8 mouse cellular contexts compared by ENCODE assay signal in genomic region chr5:121386120-121386909, GRCm38 (mm10). TPM values are rescaled to one million over a fixed set of nuclear protein-coding genes. Genes with fewer than 3 reads are reported as not detected.
DNase-seq lines count a peak whose midpoint lies in the region; ATAC-seq and TF ChIP-seq lines count a peak whose summit lies in the region.

No protein-coding gene starts in this region.

- TF ChIP-seq POLR2A in cerebellum, adult 2 months (IDR thresholded peaks at IDR 0.05; ENCODE audit: borderline replicate concordance, insufficient read depth, low read length), result no peak
- TF ChIP-seq POLR2A in small intestine, adult 2 months (IDR thresholded peaks at IDR 0.05; ENCODE audit: low read depth, low read length), result no peak

- 0 out of 2 replicates have a peak, but pooled peaks have one; percentile 17 for ATAC-seq in granulocyte monocyte progenitor cell, adult 5-6 weeks (replicated peaks; ENCODE audit: poor library complexity, severe bottlenecking)
- ATAC-seq in liver, embryonic 12.5 days, result no peak

- no peak overlapping the region for H3K27ac ChIP-seq in cerebellum, adult 2 months (ENCODE audit: insufficient read depth, low read length)
- peak overlapping the region; percentile 89 for H3K27ac ChIP-seq in liver, embryonic 12.5 days
- H3K27ac ChIP-seq in small intestine, adult 2 months (ENCODE audit: insufficient read depth, low read depth, low read length), result peak overlapping the region; percentile 11

- peak overlapping the region; percentile 93 for H3K4me2 ChIP-seq in liver, embryonic 12.5 days

- no peak for TF ChIP-seq CTCF in cerebellum, adult 2 months (IDR thresholded peaks at IDR 0.05; ENCODE audit: borderline replicate concordance, insufficient read depth, low read depth, low read length)
- TF ChIP-seq CTCF in E14TG2a.4 (conservative IDR thresholded peaks at IDR 0.05; ENCODE audit: low read length), result no peak
- no peak for TF ChIP-seq CTCF in small intestine, adult 2 months (IDR thresholded peaks at IDR 0.05; ENCODE audit: extremely low read depth, insufficient read length, insufficient replicate concordance, low read depth, low read length)

- H3K9me3 ChIP-seq in E14TG2a.4 (ENCODE audit: low read length), result no peaks in the 10 kb centered on the region
- no peaks in the 10 kb centered on the region for H3K9me3 ChIP-seq in liver, embryonic 12.5 days (replicated peaks)

- H3K9ac ChIP-seq in liver, embryonic 12.5 days, result peak overlapping the region; percentile 83; the same call in 1 of the 2 replicates

- peaks cover 16% of the 10 kb centered on the region for H3K4me1 ChIP-seq in cerebellum, adult 2 months (ENCODE audit: control insufficient read depth, insufficient read depth, low read length)
- peaks cover 31% of the 10 kb centered on the region for H3K4me1 ChIP-seq in E14TG2a.4 (replicated peaks; ENCODE audit: low read depth, low read length)
- H3K4me1 ChIP-seq in liver, embryonic 12.5 days, result peaks cover 44% of the 10 kb centered on the region
- H3K4me1 ChIP-seq in small intestine, adult 2 months (ENCODE audit: control insufficient read depth, insufficient read depth, insufficient read length, low read length), result peaks cover 6% of the 10 kb centered on the region; the same call in 1 of the 2 replicates

- no peaks in the 10 kb centered on the region for H3K27me3 ChIP-seq in cerebellum, adult 2 months (ENCODE audit: control insufficient read depth, insufficient read depth, low read length)
- H3K27me3 ChIP-seq in E14TG2a.4 (ENCODE audit: insufficient read depth, low read length), result peaks cover 33% of the 10 kb centered on the region
- H3K27me3 ChIP-seq in liver, embryonic 12.5 days (replicated peaks), result no peaks in the 10 kb centered on the region; the same call in 1 of the 2 replicates
- H3K27me3 ChIP-seq in small intestine, adult 2 months (ENCODE audit: control insufficient read depth, insufficient read depth, low read length), result no peaks in the 10 kb centered on the region

- 35% methylated on average over 22 of the region's 22 CpGs for WGBS in cerebellum, adult 2 months
- WGBS in liver, embryonic 12.5 days (ENCODE audit: insufficient replicate concordance), result 37% methylated on average over 22 of the region's 22 CpGs
- WGBS in small intestine, adult 2 months, result 37% methylated on average over 22 of the region's 22 CpGs

- no peak for DNase-seq in cerebellum, adult 2 months
- DNase-seq in cerebellum, postnatal 4 days (ENCODE audit: low spot score in 2 of 2), result no peak
- DNase-seq in adrenal gland, postnatal 14 days, result no peak
- DNase-seq in spleen, postnatal 36 days (ENCODE audit: low spot score in 2 of 2), result no peak

- peak overlapping the region; percentile 88 for H3K4me3 ChIP-seq in cerebellum, adult 2 months (replicated peaks; ENCODE audit: insufficient read depth, low read depth, low read length)
- H3K4me3 ChIP-seq in E14TG2a.4 (replicated peaks; ENCODE audit: low read length), result peak overlapping the region; percentile 83
- peak overlapping the region; percentile 73 for H3K4me3 ChIP-seq in liver, embryonic 12.5 days
- H3K4me3 ChIP-seq in small intestine, adult 2 months (ENCODE audit: low read depth, low read length), result peak overlapping the region; percentile 71; the same call in 1 of the 2 replicates

- no peaks in the 10 kb centered on the region for H3K36me3 ChIP-seq in E14TG2a.4 (ENCODE audit: insufficient read depth, low read length)
- H3K36me3 ChIP-seq in liver, embryonic 12.5 days, result peaks cover 10% of the 10 kb centered on the region
- H3K36me3 ChIP-seq in small intestine, adult 2 months (ENCODE audit: control insufficient read depth, insufficient read depth, low read length), result peaks cover 15% of the 10 kb centered on the region

RNA-seq across cellular contexts. Expression of gene Trafd1, which starts 0.9 kb away (rescaled TPM):
- 109 and 120 TPM in 2 replicates for polyA plus RNA-seq in cerebellum, adult 2 months (2012; rRNA removed)
- 50.5 and 74.7 TPM in 2 replicates for total RNA-seq in granulocyte monocyte progenitor cell, adult 5-6 weeks (2014; fragmentation: Nextera tagmentation)
- total RNA-seq in granulocyte monocyte progenitor cell, adult 5-6 weeks (2017), result 39.0 and 40.8 TPM in 2 replicates
- 23.7 and 25.7 TPM in 2 replicates for polyA plus RNA-seq in liver, embryonic 12.5 days (2016; fragmentation: Nextera tagmentation; extraction: Ambion mirVana)
- polyA plus RNA-seq in small intestine, adult 2 months (2012; rRNA removed), result 39.1 and 108 TPM in 2 replicates
- 38.1 and 52.2 TPM in 2 replicates for total RNA-seq in adrenal gland, postnatal 14 days (2021)

RNA-seq across cellular contexts. Expression of gene Naa25, which starts 11.4 kb away (rescaled TPM):
- polyA plus RNA-seq in cerebellum, adult 2 months (2012; rRNA removed), result 19.6 and 21.2 TPM in 2 replicates
- 35.8 and 39.4 TPM in 2 replicates for total RNA-seq in granulocyte monocyte progenitor cell, adult 5-6 weeks (2014; fragmentation: Nextera tagmentation)
- 74.6 and 75.1 TPM in 2 replicates for total RNA-seq in granulocyte monocyte progenitor cell, adult 5-6 weeks (2017)
- polyA plus RNA-seq in liver, embryonic 12.5 days (2016; fragmentation: Nextera tagmentation; extraction: Ambion mirVana), result 41.2 and 42.7 TPM in 2 replicates
- polyA plus RNA-seq in small intestine, adult 2 months (2012; rRNA removed), result 1.7 and 3.2 TPM in 2 replicates
- total RNA-seq in adrenal gland, postnatal 14 days (2021), result 34.7 and 36.3 TPM in 2 replicates
